Mouse (Mus musculus) layer of hippocampus, adult 8-10 months (tissue): Measurements from ENCODE around the gene Cpd. TPM values are rescaled to one million over a fixed set of nuclear protein-coding genes. Genes with fewer than 3 reads are reported as not detected.
A peak's percentile ranks its signal among the peaks of the same experiment; 100 is the strongest.

Experiments used
- DNase-seq, 2 experiments: peaks; one replicate each; pipeline ENCODE4 v3.0.0; 2022; ENCODE audit warnings: low spot score in 2 of 2
- total RNA-seq, 4 experiments: library from RNA; stranded (reverse); gene quantifications; 2 replicates each; pipeline ENCODE4 v1.2.4; 2022

Cpd gene
- total RNA-seq, 4 experiments from 2014 or later, result 62.5 to 68.6 (median 64.4) TPM

DNA sequence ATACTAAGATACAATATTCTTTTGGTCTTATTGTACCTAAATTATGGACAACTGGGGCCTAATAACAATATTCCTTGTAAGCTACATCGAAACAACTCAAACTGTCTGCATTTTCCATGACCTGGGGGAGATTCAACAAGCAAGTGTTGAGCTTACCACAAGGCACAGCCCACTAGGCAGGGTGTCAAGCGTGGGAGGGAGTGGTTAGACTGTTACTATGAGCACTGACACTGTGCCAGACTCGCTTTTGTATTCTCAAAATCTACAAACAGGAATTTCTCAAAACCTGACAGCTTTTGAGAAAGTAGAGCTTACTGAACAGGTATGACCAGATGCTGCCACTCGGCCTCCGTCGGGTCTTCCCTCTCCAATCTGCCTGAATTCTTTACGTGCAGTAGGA, 55.5 kb downstream of the Cpd start:
- no peak for DNase-seq

DNA sequence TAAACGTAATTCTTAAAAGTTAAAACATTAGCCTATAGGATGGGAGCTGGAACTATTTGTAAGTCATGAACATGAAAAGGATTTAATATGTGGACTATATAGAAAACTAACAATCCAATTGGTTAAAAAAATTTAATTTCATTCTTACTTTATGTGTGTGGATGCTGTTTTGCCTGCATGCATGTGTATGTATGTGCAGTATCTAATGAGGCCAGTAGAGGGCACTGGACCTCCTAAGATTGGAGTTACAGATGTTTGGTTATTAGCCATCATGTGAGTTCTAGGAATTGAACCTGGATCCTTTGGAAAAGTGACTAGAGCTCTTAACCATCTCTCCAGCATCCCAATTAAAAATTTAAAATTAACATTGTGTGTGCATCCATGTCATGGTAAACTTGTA, 57.6 kb downstream of the Cpd start:
- no peak for DNase-seq

DNA sequence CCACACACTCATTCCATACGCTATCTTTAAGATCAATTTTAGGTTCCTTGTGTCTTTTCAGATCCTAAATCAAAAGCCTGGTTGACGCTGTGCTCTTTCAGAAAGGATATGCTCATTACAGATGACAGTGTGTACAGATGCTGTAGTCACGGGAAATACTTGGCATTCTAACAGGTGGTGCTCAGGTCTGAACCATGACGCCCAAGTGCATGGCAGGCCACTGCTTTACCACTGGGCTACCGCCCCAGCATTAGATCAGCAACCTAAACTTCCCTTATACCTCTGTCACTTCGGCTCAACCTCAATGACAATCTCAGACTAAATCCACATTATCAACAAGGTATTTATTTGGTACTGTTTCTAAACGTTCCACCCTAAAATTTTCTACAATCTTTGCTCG, 71.3 kb downstream of the Cpd start:
- DNase-seq, result no peak

DNA sequence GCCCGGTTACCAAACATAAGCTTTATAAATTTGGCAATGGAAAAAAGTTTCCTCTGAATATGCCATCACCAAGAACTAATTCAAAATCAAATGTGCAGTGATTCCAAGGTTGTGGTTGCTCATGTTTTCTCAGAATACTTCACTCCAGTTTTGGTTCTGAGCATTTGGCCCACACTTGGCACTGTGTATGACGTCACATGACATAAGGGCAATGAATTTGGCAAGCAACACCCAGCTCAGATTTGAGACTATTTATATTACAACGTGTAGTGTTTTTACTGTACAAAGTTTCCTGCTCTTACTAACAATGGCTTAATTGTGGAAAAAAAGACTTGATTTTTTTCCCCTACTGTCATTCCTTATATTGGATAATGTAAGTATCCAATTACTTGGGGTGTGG, 73.0 kb downstream of the Cpd start:
- no peak for DNase-seq

DNA sequence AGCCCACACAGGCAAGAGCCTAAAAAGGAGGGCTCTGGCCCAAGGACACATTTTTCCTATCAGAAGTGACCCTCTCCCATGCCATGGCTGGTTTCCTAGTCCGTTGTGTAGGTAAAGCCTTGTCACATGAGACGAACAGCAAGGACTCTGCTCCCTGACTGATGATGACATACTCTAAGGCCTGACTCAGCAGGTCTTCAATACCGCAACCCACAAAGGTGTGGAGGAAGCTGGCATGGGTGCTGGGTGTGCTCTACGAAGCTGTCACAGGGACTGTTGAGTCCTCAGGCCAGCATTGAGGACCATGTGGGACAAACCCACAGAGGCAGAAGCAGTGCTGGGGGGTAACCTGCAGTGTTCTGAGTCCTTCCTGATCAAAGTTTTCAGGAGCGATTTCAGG, 76.3 kb downstream of the Cpd start:
- no peak for DNase-seq

DNA sequence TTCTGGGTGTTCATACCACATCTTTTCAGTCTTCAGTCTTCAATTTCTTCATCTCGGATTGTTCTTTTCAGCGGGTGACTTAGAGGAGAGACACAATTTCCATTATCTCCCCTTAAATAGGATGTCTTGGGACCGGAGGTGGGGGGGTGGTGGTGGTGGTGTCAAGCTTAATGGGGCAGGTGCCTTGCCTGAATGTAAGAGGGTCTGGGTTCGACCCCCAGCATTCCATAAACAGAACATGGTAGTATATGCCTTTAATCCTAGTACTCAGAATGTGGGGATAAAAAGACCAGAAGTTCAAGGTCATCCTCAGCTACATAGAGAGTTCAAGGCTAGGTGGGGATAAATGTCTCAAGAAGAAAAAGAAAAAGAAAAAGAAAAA, 83.1 kb downstream of the Cpd start:
- DNase-seq, result no peak

DNA sequence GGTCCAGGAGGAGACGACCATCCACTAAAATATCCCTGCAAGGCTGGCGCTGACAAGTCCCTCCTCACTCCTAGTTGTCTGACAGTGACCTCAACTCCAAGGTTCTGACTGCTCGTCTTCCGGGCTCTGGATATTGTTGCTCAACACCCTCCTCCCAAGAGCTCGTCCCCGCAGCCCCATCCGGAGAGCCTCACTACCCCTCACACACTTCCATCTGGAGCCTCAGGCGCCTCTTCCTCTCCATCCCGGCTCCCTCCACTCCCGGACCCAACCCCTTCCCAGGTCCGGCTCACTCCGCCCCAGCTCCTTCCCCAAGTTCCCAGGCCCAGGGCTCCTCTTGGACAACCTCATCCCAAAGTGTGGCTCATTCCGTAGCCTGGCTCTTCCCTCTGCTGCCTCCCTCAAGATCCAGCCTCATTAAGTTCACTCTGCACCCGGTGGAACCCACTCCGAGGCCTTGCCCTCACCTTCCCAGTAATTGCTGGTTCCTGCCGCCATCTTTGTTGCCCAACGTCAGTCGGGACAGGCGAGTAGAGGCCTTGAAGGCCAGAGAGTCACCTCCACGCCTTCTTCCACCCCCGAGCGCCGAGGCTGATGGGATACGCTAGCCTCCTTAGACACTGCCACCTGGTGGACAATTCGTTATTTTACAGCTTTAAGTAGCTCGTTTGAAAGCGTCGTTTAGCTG, 83.6 kb downstream of the Cpd start, which contains the start of gene Gosr1:
TSS of gene Gosr1 (minus strand) at position 527 of the 688 bp plus-strand sequence.
- peak; percentile 93 for DNase-seq

DNA sequence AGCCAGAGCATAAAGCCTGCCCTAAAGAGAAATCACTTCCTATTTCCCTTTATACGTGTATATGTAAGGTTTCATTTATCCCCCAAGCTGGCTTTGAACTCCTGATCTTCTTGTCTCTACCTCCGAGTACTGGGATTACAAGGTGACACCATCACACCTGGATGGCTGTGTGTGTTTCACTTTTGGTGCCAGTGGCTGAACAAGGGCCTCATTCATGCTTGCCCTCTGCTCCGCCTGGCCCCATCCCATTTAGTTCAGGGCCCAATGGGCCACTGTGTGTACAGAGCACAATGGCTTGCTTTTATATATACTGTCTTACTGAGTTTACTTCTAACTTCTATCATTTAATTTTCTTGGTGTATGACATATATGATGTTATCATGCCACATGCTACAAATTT, 94.5 kb downstream of the Cpd start:
- DNase-seq, result no peak

DNA sequence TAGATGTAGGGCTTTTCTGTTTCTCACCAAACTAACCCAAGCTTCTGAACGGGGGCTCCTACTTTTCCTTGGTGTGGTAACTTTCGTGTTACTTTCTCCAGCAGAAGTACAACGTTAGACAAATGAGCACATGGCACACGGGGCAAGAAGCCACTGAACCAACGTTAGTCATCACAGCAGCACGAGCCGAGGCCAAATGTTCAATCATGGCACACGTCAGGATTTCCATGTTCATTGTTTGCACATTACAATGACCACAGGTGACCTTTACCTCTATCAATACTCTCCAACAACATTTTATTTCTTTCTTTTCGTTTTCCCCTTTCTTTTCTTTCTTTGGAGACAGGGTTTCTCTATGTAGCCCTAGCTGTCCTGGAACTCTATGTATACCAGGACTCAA, 98.0 kb downstream of the Cpd start:
- DNase-seq, result no peak

DNA sequence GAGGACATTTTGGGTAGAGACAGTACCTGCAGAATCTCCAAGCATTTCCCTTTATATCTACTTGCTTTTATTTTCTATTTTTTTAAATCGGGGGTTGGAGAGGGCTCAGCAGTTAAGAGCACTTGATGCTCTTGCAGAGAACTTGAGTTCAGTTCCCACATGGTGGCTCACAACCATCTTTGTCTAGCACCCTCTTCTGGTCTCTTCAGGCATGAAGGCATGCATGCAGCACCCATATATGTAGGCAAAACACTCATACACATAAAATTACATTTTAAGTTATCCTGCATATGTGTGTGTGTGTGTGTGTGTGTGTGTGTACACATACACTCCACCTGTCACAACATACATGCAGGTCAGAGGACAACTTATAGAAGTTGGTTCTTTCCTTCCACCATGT, 100.9 kb downstream of the Cpd start:
- no peak for DNase-seq

DNA sequence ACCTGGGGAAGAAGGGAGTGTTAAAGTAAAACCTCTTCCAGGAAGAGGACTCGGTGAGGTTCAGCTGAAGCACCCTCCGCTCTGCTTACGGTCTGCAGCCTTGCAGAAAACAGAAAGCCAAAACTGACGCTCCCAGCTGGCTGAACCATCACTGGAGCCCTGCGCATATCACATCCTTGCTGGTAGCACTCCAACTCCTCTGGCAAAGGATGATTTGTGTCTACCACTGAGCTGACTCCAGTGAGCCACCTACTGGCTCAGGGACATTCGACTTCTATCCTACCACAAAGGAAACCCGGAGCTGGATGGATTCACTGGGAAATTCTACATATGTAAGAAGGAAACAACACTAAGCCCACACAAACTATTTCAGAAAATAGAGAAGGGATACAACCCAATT, 102.3 kb downstream of the Cpd start:
- peak in 1 of 2 experiments; percentile 42 for DNase-seq

DNA sequence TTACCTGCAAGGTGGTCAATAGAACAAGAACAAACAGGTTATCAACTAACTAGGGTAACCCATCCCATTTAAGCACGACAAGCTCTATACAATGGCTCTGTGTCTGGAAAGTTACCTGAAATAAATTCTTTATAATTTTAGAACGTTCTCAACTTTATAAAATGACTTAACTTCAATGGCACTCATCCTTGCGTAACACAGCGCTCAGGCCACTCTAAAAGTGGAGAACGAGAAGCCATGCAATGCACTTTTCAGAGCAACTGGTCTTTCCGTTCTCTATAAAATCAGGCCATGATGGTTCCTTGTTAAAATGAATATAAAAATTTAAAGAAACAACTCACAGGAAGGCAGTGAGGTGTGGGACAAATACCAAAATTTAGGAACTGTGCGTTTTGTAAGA, 104.3 kb downstream of the Cpd start:
- no peak for DNase-seq

DNA sequence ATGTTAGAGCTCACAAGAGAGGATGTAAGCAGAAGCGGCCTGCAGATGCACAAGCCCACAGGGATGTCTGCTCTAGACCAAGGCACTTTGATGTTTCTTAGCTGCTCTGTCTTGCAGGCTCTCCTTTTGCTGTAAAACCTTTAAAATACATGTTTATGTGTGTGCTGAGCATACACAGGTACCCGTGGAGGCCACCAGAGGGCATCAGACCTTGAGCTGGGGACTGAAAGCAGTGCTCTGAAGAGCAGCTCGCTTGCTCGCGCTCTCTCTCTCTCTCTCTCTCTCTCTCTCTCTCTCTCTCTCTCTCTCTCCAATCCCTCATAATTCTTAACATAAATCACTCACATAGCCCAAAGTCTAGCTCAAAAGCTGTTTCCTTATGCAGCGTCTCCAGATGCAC, 107.7 kb downstream of the Cpd start:
- no peak for DNase-seq

DNA sequence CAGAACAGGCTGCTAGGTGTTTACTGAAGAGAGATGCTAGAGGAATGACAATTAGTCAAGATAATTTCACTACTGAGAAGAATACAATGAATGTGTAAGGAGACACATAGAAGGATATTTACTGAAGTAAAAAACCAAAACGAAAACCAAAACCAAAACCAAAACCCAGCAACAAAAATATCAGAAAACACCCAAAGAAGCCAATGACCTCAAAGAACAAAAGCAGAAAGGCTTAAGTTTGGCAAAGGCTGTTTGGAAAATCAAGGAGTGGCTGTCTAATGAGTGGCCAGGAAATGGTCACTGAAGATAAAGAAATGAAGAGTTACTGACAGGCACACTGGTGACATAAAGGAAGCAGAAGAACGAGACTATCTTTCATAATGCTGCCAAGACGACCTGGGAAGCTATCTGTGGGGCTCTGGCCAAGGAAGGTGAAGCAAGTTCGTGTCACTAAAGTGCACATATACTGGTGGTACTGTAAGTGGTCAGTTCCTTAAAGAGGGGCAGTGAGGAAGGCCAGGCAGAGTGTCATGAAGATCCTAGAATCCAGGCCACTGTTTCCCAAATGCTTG, 111.0 kb downstream of the Cpd start:
- no peak for DNase-seq

DNA sequence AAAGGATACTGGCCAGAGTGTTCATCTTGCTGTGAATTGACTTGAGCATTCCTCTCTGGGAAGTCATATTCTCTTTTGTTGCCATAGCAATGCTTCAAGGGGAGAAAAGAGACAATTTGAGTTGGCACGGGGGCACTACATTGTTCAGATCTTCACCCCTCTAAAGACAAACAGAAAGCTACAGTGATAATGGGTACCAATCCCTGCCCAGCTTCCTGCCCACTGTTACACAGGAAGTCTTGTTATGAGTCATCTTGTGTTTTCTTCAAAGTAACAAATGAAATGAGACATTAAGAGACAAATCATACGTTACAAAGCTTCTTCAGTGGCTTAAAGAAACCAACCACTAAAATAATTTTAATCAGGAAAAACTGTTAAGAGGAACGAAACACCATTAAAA, 112.3 kb downstream of the Cpd start:
- DNase-seq, result no peak

DNA sequence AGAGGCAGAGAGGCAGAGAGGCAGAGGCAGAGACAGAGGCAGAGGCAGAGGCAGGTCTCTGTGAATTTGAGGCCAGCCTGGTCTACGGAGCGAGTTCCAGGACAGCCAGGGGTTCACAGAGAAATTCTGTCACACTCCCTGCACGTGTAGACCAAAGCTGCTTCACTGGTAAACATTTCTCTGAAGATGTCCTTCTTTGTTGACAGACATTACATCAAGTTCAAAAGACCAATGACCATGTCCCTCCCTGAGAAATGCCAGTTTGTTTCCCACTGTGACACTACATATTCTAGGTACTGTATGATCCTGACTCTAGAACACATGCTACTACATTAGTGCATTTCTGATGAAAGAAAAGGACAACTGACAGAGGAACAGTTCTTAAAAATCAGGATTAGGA, 116.2 kb downstream of the Cpd start:
- DNase-seq, result no peak

Other genes starting within 250 kb of the Cpd start
- gene Abr, start 224.7 kb downstream of the Cpd start, total RNA-seq, result 100 to 1,000 TPM; 464 to 480 (median 470) TPM
- gene Bhlha9, start 174.5 kb downstream of the Cpd start, total RNA-seq, result 1 to 10 TPM; 3.3 to 4.8 (median 3.8) TPM
- under 1 TPM; 0.39 to 0.57 (median 0.46) TPM for gene Trarg1, start 167.2 kb downstream of the Cpd start, total RNA-seq
- 10 to 100 TPM; 44.1 to 69.8 (median 54.0) TPM for gene Gosr1, start 83.4 kb downstream of the Cpd start, total RNA-seq
- gene Tmigd1, start 55.1 kb upstream of the Cpd start, total RNA-seq, result not detected
- 10 to 100 TPM; 56.1 to 62.0 (median 59.3) TPM for gene Blmh, start 77.8 kb upstream of the Cpd start, total RNA-seq
- gene Slc6a4, start 151.6 kb upstream of the Cpd start, total RNA-seq, result under 1 TPM in 1 of 4 experiments, not detected in 3; 0.14 TPM
- 10 to 100 TPM; 15.0 to 20.8 (median 19.8) TPM for gene Nsrp1, start 231.4 kb upstream of the Cpd start, total RNA-seq